Mouse (Mus musculus) small intestine, adult 2 months (tissue): ENCODE measurements around the gene Dock2.

Experiments used
- CTCF ChIP-seq: fragments of 200-500 bp; IDR thresholded peaks from 2 replicates; pipeline ENCODE4 v1.5.1; 2012; ENCODE audit warnings: low read depth, mild to moderate bottlenecking, control low read depth, inconsistent platforms, low read length, moderate library complexity, mixed read lengths; ENCODE audit not compliant: insufficient replicate concordance, insufficient read length; ENCODE audit errors: extremely low read depth
- POLR2A ChIP-seq: fragments of 200-500 bp; IDR thresholded peaks from 2 replicates; pipeline ENCODE4 v1.6.1; 2012; ENCODE audit warnings: low read depth, mild to moderate bottlenecking, control low read depth, inconsistent platforms, low read length, moderate library complexity

DNA sequence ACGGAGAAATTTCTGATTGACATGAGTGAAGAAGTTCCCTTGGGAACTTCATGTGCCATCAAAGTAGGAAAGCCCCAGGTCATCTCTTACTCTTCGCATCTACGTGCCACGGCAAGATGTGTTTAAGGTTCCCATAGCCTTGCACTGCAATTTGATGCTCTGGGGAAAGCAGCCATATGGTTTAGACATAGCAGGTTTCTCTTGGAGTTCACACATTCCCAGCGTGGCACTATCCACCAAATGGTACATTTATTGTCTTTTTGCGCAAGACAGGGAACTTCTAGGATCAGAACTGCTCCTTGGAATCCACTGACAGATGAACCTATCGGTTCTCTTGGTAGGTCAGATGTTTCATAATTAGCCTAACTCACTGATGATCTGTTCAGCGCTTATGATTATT is 382.3 kb downstream of the Dock2 start:
- TF ChIP-seq CTCF (no peak), POLR2A (no peak)
